Mouse (Mus musculus) adrenal gland, adult 18-20 months (tissue): ENCODE data around the gene Gm2a. TPM values are rescaled to one million over a fixed set of nuclear protein-coding genes. Genes with fewer than 3 reads are reported as not detected.

ENCODE experiments used
- total RNA-seq, 2 experiments: library from RNA; stranded (reverse); gene quantifications; 1 replicate in 1 of 2; 2 replicates in 1 of 2; pipeline ENCODE4 v1.2.3; 2021

Gene Gm2a
- total RNA-seq, 2 experiments from 2014 or later, result 189 to 249 TPM

Other genes with a start within 250 kb of the Gm2a start
- gene Lyrm7, start 237.2 kb upstream of the Gm2a start, total RNA-seq, result 10 to 100 TPM in 1 of 2 experiments, 1 to 10 TPM in 1; 8.4 to 22.2 TPM
- gene Hint1, start 231.7 kb upstream of the Gm2a start, total RNA-seq, result 100 to 1,000 TPM; 347 to 382 TPM
- gene Gpx3, start 195.7 kb upstream of the Gm2a start, total RNA-seq, result 100 to 1,000 TPM; 218 to 375 TPM
- gene Tnip1, start 135.2 kb upstream of the Gm2a start, total RNA-seq, result 10 to 100 TPM; 63.7 to 85.8 TPM
- 100 to 1,000 TPM; 123 to 197 TPM for gene Anxa6, start 64.7 kb upstream of the Gm2a start, total RNA-seq
- 1 to 10 TPM; 7.4 to 9.8 TPM for gene Ccdc69, start 20.0 kb upstream of the Gm2a start, total RNA-seq
- gene Slc36a3, start 53.6 kb downstream of the Gm2a start, total RNA-seq, result not detected
- gene Slc36a2, start 87.0 kb downstream of the Gm2a start, total RNA-seq, result 100 to 1,000 TPM in 1 of 2 experiments, 10 to 100 TPM in 1; 81.9 to 164 TPM
- 10 to 100 TPM; 17.8 to 18.4 TPM for gene Slc36a1, start 106.2 kb downstream of the Gm2a start, total RNA-seq
- gene Fat2, start 238.4 kb downstream of the Gm2a start, total RNA-seq, result under 1 TPM; 0.06 to 0.13 TPM